Comparison of ENCODE assay signal across 9 mouse cellular contexts in the genomic region with DNA sequence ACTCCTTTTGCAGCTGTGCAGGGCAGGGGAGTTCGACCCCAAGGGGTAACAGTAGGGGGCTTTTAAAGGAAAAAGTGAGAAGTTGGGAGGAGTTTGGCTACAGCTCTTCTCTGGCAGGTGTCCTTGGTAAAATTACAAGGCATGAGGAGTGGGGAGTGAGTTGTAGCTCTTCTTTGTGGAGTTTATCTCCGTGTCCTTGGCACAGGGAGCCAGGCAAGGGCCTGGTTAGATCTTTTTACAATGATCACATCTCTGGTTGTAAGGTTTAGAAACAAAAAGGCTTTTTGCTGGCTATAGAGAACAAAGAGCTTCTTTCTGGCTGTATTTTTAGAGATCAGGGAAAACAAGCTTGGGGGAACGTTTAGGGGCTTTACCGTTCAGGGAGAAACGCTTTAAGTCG. TPM values are rescaled to one million over a fixed set of nuclear protein-coding genes. Genes with fewer than 3 reads are reported as not detected.
"Had no signal": no experiment of that assay in that cellular context is flagged by ENCODE, and none has a peak within 500 bp of the region (broad histone marks: within the 10 kb centered on the region; RNA-seq: fewer than 3 reads in every experiment).

No protein-coding gene starts in this region.

RNA-seq across cellular contexts. Expression of a gene that starts 1.8 kb away (rescaled TPM):
- total RNA-seq: common myeloid progenitor, adult 5-6 weeks; forebrain, postnatal 0 days; granulocyte monocyte progenitor cell, adult 5-6 weeks had no signal
- polyA plus RNA-seq: erythroblast, embryonic 14.5 days; forebrain, embryonic 10.5 days; forebrain, embryonic 11.5 days; forebrain, embryonic 12.5 days; forebrain, embryonic 13.5 days had no signal

RNA-seq across cellular contexts. Expression of a gene that starts 26.3 kb away (rescaled TPM):
- total RNA-seq: common myeloid progenitor, adult 5-6 weeks; granulocyte monocyte progenitor cell, adult 5-6 weeks had no signal
- polyA plus RNA-seq: erythroblast, embryonic 14.5 days; forebrain, embryonic 13.5 days; forebrain, embryonic 14.5 days had no signal

RNA-seq across cellular contexts. Expression of a gene that starts 42.4 kb away (rescaled TPM):
- total RNA-seq: common myeloid progenitor, adult 5-6 weeks; granulocyte monocyte progenitor cell, adult 5-6 weeks had no signal
- polyA plus RNA-seq: erythroblast, embryonic 14.5 days had no signal

RNA-seq across cellular contexts. Expression of a gene that starts 54.9 kb away (rescaled TPM):
- polyA plus RNA-seq: erythroblast, embryonic 14.5 days had no signal
